Mouse (Mus musculus) adrenal gland, postnatal 4 days (tissue): ENCODE measurements around the gene Chaf1a. TPM values are rescaled to one million over a fixed set of nuclear protein-coding genes. Genes with fewer than 3 reads are reported as not detected.

Experiments used
- DNase-seq, 2 experiments: peaks; one replicate each; pipeline ENCODE4 v3.0.0; 2021 to 2022; ENCODE audit warnings: low spot score in 2 of 2, mixed read lengths in 2 of 2
- total RNA-seq, 2 experiments: library from RNA; stranded (reverse); gene quantifications; 2 replicates each; pipeline ENCODE4 v1.2.3; 2021

The Chaf1a gene
- total RNA-seq, 2 experiments from 2014 or later = 15.6 to 16.2 TPM

DNA sequence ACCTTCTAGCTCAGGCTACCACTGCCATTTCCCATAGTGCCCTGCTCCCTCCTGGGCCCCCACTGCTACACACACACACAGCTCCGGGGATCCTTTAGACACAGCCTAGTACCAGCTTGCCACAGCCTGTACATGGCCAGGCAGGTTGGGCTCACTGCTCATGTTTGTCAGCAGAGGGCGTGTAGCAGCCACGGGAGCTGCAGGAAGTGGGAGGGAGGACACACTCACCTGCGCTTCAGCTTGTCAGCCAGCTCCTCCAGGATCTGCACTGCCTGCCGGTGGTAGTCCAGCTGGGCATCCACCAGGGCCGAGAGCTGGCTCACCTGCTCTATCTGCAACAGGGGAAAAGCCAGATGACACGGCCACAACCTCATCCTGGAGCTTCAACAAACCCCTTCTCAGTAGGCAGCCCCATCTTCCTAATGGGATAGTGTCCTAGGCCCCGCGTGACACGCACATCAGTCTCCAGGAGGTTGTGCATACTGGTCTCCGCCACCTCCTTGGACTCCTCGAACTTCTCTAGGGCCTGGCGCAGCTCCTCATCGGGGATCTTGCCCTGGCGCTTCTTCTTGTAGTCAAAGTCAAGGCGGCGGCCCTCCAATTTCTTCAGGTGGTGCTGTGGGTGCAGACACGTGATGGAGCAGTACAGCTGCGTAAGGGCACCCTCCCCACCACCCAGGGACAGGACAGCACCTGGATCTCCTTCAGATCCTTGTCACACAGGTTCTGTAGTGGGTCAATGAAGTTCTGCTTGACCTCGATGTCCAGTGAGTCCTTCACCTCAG lies 21.7 kb upstream of the Chaf1a start:
- no peak for DNase-seq

DNA sequence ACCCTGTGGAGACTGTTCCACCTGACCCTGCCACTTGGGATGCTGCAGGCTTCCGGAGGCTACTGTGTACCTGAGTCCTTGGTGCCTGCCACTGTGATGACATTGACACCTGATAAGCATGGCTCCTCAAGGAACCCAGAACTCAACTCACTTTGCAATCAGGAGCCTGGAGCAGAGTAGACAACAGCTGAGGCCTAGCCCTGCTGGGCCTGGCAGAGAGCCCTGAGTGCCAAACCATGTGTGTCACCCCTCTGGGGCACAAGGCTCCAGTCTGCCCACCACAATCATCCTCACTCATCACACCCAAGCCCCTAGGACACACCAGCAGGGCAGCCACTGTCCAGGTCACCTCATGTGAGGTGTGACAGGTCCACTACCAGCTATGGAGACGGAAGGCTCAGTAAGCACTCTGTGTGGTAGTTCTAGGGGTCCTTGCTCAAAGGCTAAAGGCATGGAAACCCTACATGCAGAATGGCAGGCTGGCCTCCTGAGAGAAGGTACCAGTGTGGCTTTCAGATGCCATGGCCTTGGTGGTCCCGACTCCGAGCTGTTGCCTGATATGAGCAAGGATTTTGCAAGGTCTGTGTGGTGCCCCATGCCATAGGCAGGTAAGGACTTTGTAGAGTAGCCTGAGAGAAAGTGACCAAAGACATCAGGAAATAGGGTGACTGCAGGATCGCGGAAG lies 19.7 kb upstream of the Chaf1a start:
- no peak for DNase-seq

DNA sequence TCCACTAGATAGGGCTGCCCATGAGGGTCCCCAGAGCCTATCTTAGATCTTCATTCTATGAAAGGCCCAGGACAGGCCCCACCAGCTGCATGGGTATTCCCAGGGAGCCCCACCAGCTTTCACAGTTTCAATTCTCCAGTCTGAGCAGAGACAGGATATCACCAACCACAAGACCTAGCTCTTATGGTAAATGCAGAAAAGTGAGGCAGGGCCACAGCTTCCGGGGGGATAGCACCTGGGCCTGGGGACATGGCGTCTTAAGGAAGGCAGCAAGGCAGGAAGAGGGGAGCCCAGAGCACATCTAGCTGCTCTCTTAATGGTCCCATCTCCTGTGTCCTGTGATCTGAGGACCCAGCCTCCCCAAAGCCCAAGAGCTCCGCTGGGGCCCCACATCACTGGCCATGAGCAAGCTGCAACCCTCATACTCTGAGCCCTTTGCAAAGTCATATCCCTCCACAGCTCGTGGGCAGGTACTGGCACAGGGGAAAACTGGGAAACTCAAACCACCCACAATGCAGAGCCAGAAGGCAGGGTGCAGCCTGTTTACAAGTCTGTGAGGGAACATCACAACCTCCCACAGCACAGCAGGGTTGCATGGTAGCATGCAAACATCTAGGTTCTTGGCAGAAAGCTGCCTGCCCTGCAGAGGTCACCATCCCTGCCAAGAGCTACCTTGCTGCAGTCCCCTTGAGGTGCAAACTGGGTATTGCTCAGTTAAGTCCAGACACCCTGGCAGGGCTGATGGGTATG lies 18.9 kb upstream of the Chaf1a start:
- DNase-seq = no peak

DNA sequence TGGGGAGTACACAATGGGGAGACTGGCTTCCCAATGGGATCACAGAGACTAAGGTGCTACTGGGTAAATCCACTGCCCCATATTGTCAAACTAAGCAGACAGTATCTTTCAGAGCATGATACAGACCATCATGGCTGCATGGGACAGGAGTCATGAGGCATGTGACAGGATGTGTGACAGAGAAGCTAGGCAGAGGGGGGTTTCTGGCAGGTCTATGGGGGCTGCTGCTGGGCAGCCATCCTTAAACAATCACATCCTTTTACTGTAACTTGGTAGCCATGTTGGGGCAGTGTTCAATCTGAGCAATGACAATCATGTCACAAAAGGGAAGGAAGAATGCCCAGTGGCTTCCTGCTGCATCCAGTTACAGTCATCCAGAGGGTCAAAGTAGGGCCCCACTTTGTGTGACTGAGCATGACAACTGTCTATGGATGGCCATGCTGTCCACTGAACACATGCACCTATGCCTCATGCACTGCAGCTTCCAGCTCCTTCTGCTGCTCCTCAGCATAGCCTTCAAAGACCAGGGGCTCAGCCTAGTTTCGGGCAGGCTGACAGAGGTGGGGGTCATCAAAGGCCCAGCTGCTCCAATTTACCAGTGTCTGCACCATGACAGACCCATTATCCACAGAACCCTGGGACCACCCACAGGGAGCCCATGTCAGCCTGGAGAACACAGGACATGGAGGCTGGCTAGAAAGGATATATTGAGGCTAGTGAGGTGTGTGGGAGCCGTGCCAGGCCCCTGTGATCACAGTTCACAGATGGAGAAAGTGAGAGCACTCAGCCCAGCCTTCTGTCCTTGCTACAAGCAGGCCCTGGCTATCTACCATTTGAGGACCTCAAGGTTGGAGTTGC lies 17.9 kb upstream of the Chaf1a start:
- DNase-seq = no peak

DNA sequence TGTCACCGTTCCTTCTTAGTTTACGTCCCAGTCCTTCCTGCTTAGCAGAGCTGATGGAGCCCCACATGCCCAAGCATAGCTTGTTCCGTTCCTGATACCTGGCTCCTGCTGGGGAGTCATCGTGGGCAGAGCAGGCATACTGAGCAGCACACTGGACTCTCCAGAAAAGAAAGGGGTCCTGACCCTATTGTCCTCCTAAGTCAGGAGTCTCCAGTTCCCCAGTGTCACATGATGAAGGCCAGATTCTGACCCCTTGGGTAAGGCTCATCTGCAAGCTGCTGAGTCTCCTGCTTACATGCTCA lies 17.3 kb upstream of the Chaf1a start:
- no peak for DNase-seq

DNA sequence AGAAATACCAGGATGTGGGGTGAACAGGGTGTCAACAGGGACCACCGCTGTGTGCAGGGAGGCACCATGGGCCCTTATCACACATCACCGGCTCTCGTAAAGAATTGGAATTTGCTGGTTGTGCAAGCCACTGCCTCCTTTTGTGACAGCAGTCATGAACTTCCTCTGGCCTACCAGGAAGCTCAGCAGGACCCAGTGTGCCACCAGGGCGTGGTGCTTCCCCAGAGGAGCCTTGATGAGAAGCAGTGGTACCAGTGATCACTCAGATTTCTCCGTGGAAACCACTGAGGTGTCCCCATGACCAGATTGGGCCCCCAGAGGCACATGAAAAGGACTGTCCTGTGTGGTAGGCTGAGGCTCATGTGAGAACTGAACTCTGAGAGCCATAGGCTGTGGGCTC lies 16.9 kb upstream of the Chaf1a start:
- DNase-seq = no peak

DNA sequence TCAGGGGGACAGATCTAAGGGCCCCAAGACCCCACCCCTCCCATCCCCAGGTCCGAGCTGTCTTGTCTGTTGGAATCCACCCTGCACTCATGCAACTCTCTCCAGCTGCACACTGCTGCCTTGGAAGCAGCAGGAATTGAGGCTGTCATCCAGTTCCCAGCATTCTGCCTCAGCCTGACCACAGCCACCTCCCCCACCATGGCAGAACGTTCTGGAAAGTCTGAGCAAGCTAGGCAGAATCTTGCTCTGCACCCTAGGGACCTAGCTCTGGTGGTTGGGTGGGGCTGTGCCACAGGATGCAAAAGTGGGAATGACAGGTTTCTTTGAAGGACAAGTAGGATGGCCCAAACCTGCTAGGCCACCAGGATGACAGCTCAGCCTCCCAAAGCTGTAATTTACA lies 15.8 kb upstream of the Chaf1a start:
- no peak for DNase-seq

DNA sequence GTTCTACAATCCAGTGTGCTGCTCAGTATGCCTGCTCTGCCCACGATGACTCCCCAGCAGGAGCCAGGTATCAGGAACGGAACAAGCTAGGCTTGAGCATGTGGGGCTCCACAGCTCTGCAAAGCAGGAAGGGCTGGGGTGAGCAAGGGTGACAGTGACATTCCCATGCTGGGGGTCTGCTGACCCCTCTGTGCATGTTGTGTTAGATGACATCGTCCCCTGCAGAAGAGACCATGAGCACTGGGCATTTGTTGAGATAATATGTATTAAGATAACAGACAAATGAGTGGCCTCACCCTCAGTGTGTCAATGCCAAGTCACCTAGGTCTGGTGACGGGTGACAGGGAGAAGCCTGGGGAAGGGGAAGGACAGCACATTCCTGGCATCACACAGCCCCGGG lies 15.3 kb upstream of the Chaf1a start:
- DNase-seq = no peak

DNA sequence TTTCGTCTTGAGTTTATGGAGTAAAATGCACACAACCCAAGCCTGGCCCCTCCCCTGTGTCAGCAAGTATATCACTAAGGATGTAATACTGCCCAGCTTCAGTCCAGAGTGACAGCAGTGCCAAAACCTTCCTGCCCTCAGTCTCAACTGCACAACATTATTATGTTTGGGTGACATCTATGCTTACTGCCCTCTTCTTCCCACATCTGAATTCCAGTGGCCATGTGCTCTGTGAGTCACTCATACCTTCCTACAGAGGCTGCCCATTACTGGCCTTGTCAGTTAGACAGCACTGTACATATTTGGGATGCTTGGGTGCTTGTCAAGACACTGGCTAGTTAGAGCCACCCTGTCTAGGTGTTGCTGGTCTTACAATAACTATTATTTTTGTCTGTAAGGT lies 13.9 kb upstream of the Chaf1a start:
- no peak for DNase-seq

DNA sequence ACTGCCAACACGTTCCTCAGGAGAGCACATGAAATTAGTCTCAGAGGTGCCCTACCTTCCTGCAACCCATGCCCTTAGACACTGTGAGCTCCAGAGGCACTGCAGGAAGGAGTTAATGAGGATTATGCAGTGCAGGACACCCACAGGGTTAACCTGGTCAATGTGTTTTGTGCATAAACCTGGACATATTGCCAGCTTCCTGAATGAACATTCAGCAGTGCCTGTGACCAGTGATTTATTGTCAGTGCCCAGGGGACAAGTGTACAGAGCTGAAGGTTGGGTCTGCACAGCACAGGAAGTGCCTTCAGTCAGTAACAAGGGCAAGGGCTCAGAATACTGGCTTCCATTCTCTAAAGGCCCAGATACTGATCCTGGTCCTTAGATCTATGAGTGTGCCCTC lies 13.4 kb upstream of the Chaf1a start:
- DNase-seq = no peak

DNA sequence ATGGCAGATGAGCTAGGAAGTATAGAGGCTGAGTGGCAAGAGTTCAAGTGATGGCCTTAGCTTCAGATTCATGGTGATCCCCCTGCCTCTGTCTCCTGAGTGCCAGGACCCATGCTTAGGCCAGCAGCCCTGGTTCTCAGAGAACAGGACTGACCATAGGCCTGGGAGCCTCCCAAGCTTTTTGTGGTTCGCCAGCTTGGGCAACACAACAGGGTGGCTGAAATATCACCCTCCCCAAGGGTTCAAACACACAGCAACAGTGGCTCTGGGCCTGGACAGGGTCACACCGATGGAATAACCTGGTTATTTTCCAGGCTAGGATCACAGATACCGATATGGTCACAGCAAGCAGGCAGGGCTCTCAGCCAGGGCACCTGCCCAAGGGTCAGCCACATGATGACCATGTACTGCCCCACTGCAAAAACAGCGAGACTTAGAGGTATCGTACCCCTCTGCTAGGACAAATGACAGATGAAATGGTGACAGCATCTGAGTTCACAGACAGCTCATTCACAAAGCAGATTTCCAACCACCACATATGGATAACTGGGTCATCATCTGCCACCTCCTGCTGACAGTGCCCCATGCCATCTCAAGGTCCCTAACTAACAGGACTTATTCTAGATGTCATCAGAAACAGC lies 12.3 kb upstream of the Chaf1a start:
- no peak for DNase-seq

DNA sequence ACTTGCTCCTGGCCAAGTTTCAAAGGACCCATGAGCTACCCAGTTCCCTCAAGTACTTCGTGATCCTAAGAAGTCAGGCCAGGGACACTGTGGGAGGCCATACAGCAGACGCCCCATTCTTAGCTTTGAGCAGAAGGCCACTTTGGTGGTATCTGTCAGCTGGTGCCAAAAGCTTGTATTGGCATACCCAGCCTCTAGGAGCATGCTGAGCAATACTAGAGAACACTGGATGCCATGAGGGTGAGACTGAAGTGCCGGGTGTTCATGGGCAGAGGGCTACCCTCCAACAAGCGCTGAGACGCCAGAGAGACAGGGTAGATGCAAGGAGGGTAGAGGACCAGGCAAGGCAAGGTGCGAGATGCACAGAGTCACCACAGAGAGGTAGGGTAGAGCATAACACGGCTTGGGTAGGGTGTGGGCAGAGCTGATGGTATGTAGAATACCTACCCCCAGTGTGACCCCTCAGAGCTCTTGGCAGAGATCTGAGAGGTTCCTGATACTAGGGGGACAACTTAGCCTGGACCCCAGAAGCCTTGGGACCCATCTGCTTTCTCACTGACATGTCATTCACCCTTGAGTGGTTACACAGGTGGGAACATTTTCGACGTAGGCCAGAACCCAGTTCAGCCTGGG lies 9.9 kb upstream of the Chaf1a start:
- no peak for DNase-seq

DNA sequence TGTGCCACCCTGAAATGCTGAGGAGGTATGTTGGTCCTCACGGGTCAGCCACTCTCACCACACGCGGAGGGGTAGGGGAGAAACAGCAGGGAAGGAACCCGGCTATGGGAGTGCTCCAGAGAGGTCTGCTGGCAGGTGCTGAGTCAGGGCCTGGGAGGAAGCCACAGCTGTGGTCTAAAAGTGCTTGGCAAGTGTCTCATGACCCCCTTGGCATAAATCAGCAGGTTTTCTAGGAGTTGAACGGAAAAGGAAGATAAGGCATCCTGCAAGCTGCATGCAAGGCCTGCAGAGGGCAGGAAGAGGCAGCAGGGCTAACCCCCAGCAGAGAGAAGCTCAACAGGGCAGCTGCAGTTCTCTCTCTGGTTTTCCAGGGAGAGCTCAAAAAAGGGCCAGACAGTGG lies 9.3 kb upstream of the Chaf1a start:
- DNase-seq = no peak

DNA sequence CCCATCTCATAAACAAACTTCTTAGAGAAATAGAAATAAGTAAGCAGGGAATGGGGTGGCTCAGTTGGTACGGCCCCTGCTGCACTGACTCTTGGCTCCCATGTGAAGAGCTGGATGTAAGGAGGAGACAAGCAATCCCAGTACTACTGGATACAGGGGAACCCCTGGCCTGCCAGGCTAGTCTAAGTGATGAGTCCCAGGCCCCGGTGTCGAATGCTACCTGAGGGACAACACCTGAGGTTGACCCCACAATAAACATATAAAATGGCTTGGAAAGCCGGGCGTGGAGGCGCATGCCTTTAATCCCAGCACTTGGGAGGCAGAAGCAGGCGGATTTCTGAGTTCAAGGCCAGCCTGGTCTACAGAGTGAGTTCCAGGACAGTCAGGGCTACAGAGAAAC lies 8.8 kb upstream of the Chaf1a start:
- DNase-seq = no peak

DNA sequence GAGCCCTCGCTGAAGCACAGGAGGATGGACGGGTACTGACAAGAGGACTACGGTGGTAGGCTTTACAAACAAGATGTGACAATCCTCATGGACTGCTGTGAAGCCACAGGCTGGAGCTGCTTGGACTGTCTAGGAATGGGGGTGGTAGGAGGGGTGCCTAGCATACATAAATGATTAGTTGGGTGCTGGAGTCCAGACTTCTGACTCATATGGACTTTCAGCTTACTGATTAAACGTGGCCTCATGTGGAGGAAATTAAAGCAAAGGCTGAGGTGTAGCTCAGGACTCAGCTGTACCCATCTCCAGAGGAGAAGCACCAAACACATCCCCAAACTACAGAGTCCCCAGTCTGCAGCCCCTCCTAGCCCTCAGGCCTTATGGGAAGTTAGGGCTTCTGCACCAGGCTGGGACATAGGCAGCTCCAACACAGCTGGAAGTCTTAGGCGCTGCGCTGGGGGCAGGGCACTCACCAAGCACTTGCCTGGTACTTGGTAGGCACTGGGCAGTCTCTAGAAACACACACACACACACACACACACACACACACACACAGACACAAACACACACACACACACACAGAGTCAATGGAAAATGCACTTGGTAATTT lies 8.0 kb upstream of the Chaf1a start:
- no peak for DNase-seq

DNA sequence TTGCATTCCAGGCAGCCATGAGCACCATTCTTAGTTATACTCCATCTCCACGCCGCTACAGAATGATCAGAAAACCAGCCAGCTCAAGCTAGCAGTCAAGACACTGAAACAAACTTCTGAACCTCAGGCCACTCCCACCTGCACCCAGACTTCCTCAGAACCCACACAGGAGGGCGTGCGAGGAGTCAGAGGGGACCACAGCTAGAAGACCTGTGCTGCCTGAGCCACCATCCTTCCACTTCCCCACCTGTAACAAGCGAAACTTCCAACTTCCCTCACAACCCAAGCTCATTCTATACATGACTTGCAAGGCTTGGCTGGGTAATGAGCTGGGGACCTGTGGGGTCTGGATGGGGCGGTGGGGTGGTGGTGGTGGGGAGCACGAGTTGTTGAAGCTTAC lies 7.4 kb upstream of the Chaf1a start:
- DNase-seq = no peak

DNA sequence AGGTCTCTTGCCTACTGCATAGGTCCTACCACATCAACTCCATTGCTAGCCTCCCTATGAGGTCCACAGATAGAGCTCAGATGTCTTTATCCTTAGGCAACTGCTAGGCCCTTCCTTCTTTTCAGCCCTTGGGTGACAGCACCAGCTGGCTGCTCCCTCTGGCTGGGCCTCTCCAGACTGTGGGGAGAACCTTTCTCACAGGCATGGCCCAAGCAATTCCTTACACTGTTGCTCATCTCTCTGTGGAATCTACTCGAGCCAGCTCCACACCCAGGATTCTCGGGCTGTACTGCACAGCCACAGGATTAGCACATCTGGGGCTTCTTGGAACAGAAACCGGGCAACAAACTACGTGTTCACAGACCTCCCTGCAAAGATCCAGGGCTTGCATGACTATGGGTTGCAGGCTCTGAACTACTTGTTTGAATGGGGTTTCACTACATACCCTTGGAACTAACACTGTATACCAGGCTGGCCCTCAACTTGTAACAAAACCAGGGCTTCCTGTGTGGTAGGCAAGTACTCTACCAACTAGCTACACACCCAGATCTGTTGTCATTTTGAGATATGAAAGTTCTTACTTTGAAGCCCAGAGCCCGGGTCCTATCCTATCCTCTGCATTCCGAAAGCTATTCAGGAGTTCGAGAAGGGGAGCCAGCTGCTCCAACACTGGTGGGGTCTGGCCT lies 6.1 kb upstream of the Chaf1a start:
- DNase-seq = no peak

DNA sequence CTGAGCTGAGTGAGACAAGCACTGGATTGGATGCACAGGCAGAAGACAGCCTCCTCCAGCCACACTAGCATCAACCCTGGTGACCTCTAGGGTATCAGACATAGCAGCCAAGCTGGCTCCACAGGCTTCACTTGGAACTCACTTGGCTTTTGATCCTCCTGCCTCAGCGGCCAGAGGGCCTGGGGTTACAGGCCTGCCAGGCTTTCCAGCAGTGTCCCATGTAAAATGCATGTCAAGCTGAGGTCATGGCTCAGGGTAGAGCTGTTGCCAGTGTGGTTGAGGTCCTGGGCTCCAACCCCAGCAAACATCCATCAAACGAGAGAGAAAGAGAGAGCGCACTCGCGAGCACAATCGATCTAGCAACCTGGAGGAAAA lies 5.5 kb upstream of the Chaf1a start:
- DNase-seq = no peak

DNA sequence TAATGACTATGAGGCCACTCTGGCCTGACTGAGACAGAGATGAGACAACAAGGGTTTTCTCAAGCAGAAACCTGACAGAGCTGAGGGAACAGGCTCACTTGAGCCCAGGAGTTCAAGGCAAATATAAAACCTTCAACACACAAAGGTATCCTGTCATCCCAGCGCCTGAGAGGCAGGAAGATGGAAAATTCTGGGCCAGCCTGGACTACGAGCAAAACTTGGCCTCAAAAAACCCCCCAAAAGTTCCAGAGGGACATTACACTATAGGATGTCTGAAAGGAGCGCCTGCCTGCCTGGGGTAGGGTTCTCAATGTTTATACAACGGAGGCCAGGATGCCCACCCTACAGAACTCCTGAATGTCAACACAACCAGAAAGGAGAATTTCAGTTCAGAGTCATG lies 5.0 kb upstream of the Chaf1a start:
- no peak for DNase-seq
